Mouse (Mus musculus) lung, postnatal 0 days (tissue): ENCODE results near the gene Ncbp3. TPM values are rescaled to one million over a fixed set of nuclear protein-coding genes. Genes with fewer than 3 reads are reported as not detected.
A peak's percentile ranks its signal among the peaks of the same experiment; 100 is the strongest.

Source experiments
- ATAC-seq: fragments of 200-750 bp; cut with Nextera tagmentation; 2 replicates; pipeline ENCODE4 v1.8.0; 2017; ENCODE audit warnings: moderate library complexity
- DNase-seq: peaks from one replicate; pipeline ENCODE4 v3.0.0-alpha.2; 2016; ENCODE audit warnings: low spot score
- H3K27ac ChIP-seq: fragments of 300-500 bp; sonication (generic); 2 replicates; pipeline ENCODE4 v1.5.1; 2014; ENCODE audit warnings: antibody characterized with exemption, mild to moderate bottlenecking, low read length, mixed read lengths
- H3K27me3 ChIP-seq: fragments of 300-500 bp; sonication (generic); replicated peaks from 2 replicates; pipeline ENCODE4 v1.6.1; 2014; ENCODE audit warnings: low read length, mixed read lengths; ENCODE audit not compliant: insufficient read depth
- H3K36me3 ChIP-seq: fragments of 300-500 bp; sonication (generic); 2 replicates; pipeline ENCODE4 v1.6.1; 2014; ENCODE audit warnings: low read length, mixed read lengths; ENCODE audit not compliant: insufficient read depth
- H3K4me1 ChIP-seq: fragments of 300-500 bp; sonication (generic); 2 replicates; pipeline ENCODE4 v1.6.1; 2014; ENCODE audit warnings: antibody characterized with exemption, low read depth, low read length, mixed read lengths; ENCODE audit not compliant: insufficient read depth
- H3K4me2 ChIP-seq: fragments of 300-500 bp; sonication (generic); replicated peaks from 2 replicates; pipeline ENCODE4 v1.6.1; 2014; ENCODE audit warnings: low read depth, mild to moderate bottlenecking, low read length, moderate library complexity, mixed read lengths
- H3K4me3 ChIP-seq: fragments of 300-500 bp; sonication (generic); 2 replicates; pipeline ENCODE4 v1.5.1; 2014; ENCODE audit warnings: low read depth, low read length
- H3K9ac ChIP-seq: fragments of 300-500 bp; sonication (generic); replicated peaks from 2 replicates; pipeline ENCODE4 v1.6.1; 2014; ENCODE audit warnings: low read depth, mild to moderate bottlenecking
- H3K9me3 ChIP-seq: fragments of 300-500 bp; sonication (generic); 2 replicates; pipeline ENCODE4 v1.6.1; 2016; ENCODE audit warnings: low read length, mixed read lengths
- CTCF ChIP-seq: IDR thresholded peaks from 2 replicates; pipeline ENCODE4 v1.5.1; 2016; ENCODE audit warnings: antibody characterized with exemption, mild to moderate bottlenecking
- EP300 ChIP-seq: IDR thresholded peaks from 2 replicates; pipeline ENCODE4 v1.6.1; 2016; ENCODE audit warnings: antibody characterized with exemption, mild to moderate bottlenecking, control low read depth
- WGBS: fragments of 180-500 bp; shearing (Covaris S2); extraction: QIAGEN DNeasy Blood & Tissue Kit; methylation state at CpG from one replicate; pipeline ENCODE4 v1.1.7; 2014; 5-methylcytosine and 5-hydroxymethylcytosine counted together
- polyA plus RNA-seq: library from polyadenylated mRNA; unstranded; fragments of >200 nt; fragmentation: Nextera tagmentation; extraction: Ambion mirVana; gene quantifications from 2 replicates; pipeline ENCODE4 v1.2.1, GENCODE M21; 2015

The Ncbp3 gene
- polyA plus RNA-seq, 1 experiment from 2014 or later: 5.3 TPM

DNA sequence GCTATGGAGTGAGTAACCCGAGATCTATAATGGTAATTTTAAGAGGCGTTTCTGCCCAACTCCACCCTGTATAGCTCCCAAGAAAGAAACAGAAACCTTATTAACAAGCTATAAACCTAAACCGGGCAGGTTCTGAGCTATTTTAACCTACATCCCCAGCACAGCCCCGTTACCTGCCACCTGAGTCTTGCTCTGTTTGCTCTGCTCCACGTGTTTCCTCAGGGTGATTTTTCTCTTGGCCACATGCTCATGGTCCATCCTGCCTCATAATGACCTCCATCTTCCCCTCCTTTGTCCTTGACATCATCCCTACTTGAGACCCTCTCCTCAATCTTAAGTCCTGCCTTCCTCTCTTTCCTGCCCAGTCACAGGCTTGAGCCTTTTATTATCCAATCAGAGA lies 86.6 kb downstream of the Ncbp3 start:
- no peak for TF ChIP-seq CTCF
- no peak for TF ChIP-seq EP300
- Histone ChIP-seq H3K36me3 (no peaks in the 10 kb centered on the region), H3K4me2 (no peak overlapping the region), H3K4me3 (no peak overlapping the region), H3K9me3 (no peaks in the 10 kb centered on the region), H3K9ac (no peak overlapping the region), H3K27me3 (no peaks in the 10 kb centered on the region), H3K4me1 (no peaks in the 10 kb centered on the region; the same call in 1 of the 2 replicates), H3K27ac (no peak overlapping the region)
- 80% methylated on average over 5 of the region's 5 CpGs for WGBS
- DNase-seq: no peak
- ATAC-seq: no peak

GRCm38 (mm10) chr11:73136587-73136986 lies 89.0 kb downstream of the Ncbp3 start:
- TF ChIP-seq EP300 (no peak), CTCF (no peak)
- no peaks in the 10 kb centered on the region; the same call in 1 of the 2 replicates for H3K4me1 ChIP-seq
- 0 out of 2 replicates have a peak overlapping the region, but pooled peaks have one; percentile 48 for H3K9ac ChIP-seq
- 48% methylated on average over 6 of the region's 6 CpGs for WGBS
- no peaks in the 10 kb centered on the region for H3K9me3 ChIP-seq
- H3K36me3 ChIP-seq: no peaks in the 10 kb centered on the region
- H3K27ac ChIP-seq: no peak overlapping the region
- DNase-seq: no peak
- H3K27me3 ChIP-seq: no peaks in the 10 kb centered on the region
- ATAC-seq: no peak
- H3K4me2 ChIP-seq: peak overlapping the region; percentile 95; the same call in 1 of the 2 replicates
- H3K4me3 ChIP-seq: peak overlapping the region; percentile 86

DNA sequence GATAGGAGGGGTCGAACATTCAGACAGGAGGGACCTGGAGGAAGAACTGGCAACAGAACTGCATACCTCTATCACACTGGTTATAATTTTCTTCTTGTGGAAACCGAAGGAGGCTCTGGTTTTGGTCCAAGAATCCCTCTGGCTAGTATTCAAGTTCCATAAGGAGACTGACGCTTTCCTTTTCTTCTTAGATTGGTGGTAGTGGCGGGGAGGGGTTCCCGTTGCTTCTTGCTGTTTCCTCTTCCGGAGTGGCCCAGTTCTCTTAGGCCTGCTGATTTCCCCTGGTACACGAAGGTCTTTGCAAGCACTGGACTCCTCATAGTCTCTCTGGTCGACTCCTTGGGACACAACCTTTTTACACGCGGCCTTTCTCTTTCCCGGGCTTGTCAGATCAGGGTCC lies 89.5 kb downstream of the Ncbp3 start:
- 7% methylated on average over 11 of the region's 11 CpGs for WGBS
- DNase-seq: peak; percentile 40

DNA sequence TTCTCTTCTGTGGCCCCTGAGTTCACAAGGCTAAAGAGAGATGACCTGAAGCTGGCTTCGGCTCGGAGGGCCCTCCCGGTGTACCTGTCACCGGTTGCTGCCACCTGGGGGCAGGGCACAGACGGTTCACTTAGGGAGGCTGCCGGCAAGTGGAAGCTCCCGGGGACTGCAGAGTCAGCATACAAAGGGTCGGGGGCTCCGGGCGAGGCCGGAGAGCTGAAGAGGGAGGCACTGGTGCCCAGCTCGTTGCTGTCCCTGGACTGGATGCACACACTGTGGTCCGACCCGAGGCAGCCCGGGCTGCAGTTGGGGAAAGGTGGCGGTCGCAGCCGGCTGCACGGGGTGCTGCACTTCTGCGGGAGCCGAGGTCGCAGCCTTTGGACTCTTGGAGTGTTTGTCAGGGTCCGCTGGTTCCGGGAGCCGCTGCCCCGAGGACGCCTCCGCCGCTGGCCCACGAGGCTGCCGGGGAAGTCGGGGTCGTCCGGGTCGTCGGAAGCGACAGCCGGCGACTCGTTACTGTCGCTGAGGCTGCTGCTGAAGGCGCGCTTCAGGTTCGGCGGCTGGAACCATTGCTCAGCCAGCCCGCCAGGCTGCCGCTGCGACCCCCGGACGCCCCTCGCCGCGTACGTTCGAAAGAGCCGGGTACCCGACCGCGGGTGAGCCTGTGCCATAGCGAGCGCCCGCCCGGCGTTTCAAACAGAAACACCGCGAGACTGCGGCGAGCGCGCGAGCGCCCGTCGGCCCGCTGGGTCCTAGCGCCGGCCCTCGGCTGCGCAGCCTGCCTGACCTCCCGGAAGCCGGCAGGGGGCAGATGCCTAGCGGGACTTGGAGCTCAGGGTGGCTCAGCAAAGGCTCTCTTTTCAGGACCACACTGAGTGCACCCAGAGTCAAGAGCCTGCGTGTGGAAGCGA lies 90.3 kb downstream of the Ncbp3 start, which contains the start of gene Haspin:
Haspin (minus strand) TSS at position 704 of the 911 bp plus-strand sequence.
- peak; percentile 99 for TF ChIP-seq CTCF
- no peak for TF ChIP-seq EP300
- no peaks in the 10 kb centered on the region for H3K36me3 ChIP-seq
- H3K4me1 ChIP-seq: no peaks in the 10 kb centered on the region; the same call in 1 of the 2 replicates
- ATAC-seq: peak; percentile 98
- DNase-seq: peak; percentile 96
- H3K4me3 ChIP-seq: peak within 1 kb of the TSS; percentile 86
- H3K27me3 ChIP-seq: no peaks in the 10 kb centered on the region
- no peak within 1 kb of the TSS for H3K27ac ChIP-seq
- peak within 1 kb of the TSS; percentile 95 for H3K4me2 ChIP-seq
- WGBS: under 1% methylated on average over 84 of the region's 84 CpGs
- no peaks in the 10 kb centered on the region for H3K9me3 ChIP-seq
- H3K9ac ChIP-seq: peak within 1 kb of the TSS; percentile 48

More for the DNA sequence above, 89.5 kb downstream of the Ncbp3 start:
- Histone ChIP-seq H3K9me3 (no peaks in the 10 kb centered on the region), H3K27me3 (no peaks in the 10 kb centered on the region), H3K9ac (peak overlapping the region; percentile 48), H3K4me3 (peak overlapping the region; percentile 86), H3K27ac (no peak overlapping the region), H3K4me1 (no peaks in the 10 kb centered on the region; the same call in 1 of the 2 replicates), H3K36me3 (no peaks in the 10 kb centered on the region), H3K4me2 (peak overlapping the region; percentile 95)
- TF ChIP-seq CTCF: no peak
- TF ChIP-seq EP300: no peak
- no peak for ATAC-seq

Other genes with a start within 250 kb of the Ncbp3 start
- gene Atp2a3, start 86.6 kb upstream of the Ncbp3 start, polyA plus RNA-seq: 30.7 and 33.1 TPM in 2 replicates
- gene P2rx1, start 48.7 kb upstream of the Ncbp3 start, polyA plus RNA-seq: 1.9 and 2.1 TPM in 2 replicates
- 5.4 and 6.1 TPM in 2 replicates for gene Camkk1, start 28.8 kb upstream of the Ncbp3 start, polyA plus RNA-seq
- gene Itgae, start 42.8 kb downstream of the Ncbp3 start, polyA plus RNA-seq: 0.23 and 0.30 TPM in 2 replicates
- gene Haspin, start 90.5 kb downstream of the Ncbp3 start, polyA plus RNA-seq: 2.4 and 2.5 TPM in 2 replicates
- gene P2rx5, start 112.6 kb downstream of the Ncbp3 start, polyA plus RNA-seq: 1.4 and 2.2 TPM in 2 replicates
- 160 and 177 TPM in 2 replicates for gene Emc6, start 129.3 kb downstream of the Ncbp3 start, polyA plus RNA-seq
- gene Tax1bp3, start 129.3 kb downstream of the Ncbp3 start, polyA plus RNA-seq: 373 and 379 TPM in 2 replicates
- 15.2 and 16.2 TPM in 2 replicates for gene Ctns, start 151.3 kb downstream of the Ncbp3 start, polyA plus RNA-seq
- gene Shpk, start 151.7 kb downstream of the Ncbp3 start, polyA plus RNA-seq: 2.8 and 3.5 TPM in 2 replicates
- 0.05 TPM in 1 of 2 replicates, not detected in the other for gene Trpv1, start 186.5 kb downstream of the Ncbp3 start, polyA plus RNA-seq
- 0.11 and 0.15 TPM in 2 replicates for gene Trpv3, start 219.6 kb downstream of the Ncbp3 start, polyA plus RNA-seq